Mouse (Mus musculus): ENCODE results near the gene Anxa10.

The Anxa10 gene

GRCm38 (mm10) chr8:62123098-62123497 lies at the start of gene Anxa10:
Gene Anxa10 (minus strand): TSS chr8:62123150.
- DNase-seq (ENCODE audit: extremely low read depth, insufficient read length, low spot score): no peak

- no peak for DNase-seq (ENCODE audit: extremely low read depth, insufficient read length, low spot score)
Measured at GRCm38 (mm10) chr8:62132662-62133366, 9.9 kb upstream of the Anxa10 start.

- no peak for DNase-seq (ENCODE audit: extremely low read depth, insufficient read length, low spot score)
Measured at GRCm38 (mm10) chr8:62097213-62097612, 25.7 kb downstream of the Anxa10 start.

- no peak for DNase-seq (ENCODE audit: extremely low read depth, insufficient read length, low spot score)
Measured at GRCm38 (mm10) chr8:62081804-62082203, 41.1 kb downstream of the Anxa10 start.

- peak; percentile 1 for DNase-seq (ENCODE audit: extremely low read depth, insufficient read length, low spot score)
Measured at GRCm38 (mm10) chr8:62080195-62080802, 42.7 kb downstream of the Anxa10 start.

GRCm38 (mm10) chr8:62068305-62068704 lies 54.6 kb downstream of the Anxa10 start:
- no peak for DNase-seq (ENCODE audit: extremely low read depth, insufficient read length, low spot score)

- no peak for DNase-seq (ENCODE audit: extremely low read depth, insufficient read length, low spot score)
Measured at GRCm38 (mm10) chr8:62060357-62060756, 62.6 kb downstream of the Anxa10 start.

GRCm38 (mm10) chr8:62046809-62047208 lies 76.1 kb downstream of the Anxa10 start:
- no peak for DNase-seq (ENCODE audit: extremely low read depth, insufficient read length, low spot score)

GRCm38 (mm10) chr8:62034351-62034750 lies 88.6 kb downstream of the Anxa10 start:
- DNase-seq (ENCODE audit: extremely low read depth, insufficient read length, low spot score): no peak

GRCm38 (mm10) chr8:62014582-62014981 lies 108.4 kb downstream of the Anxa10 start:
- DNase-seq (ENCODE audit: extremely low read depth, insufficient read length, low spot score): no peak

GRCm38 (mm10) chr8:62014166-62014565 lies 108.8 kb downstream of the Anxa10 start:
- no peak for DNase-seq (ENCODE audit: extremely low read depth, insufficient read length, low spot score)

All from 3134 (cell line).